Comparison of ENCODE assay signal across 9 mouse cellular contexts in genomic region chr3:9960696-9961095, GRCm38 (mm10).
A peak's percentile ranks its signal among the peaks of the same experiment; 100 is the strongest.
DNase-seq lines count a peak whose midpoint lies in the region; ATAC-seq and TF ChIP-seq lines count a peak whose summit lies in the region.
"Had no signal": no experiment of that assay in that cellular context is flagged by ENCODE, and none has a peak within 500 bp of the region (broad histone marks: within the 10 kb centered on the region; RNA-seq: fewer than 3 reads in every experiment).

No protein-coding gene starts in this region.

- ATAC-seq in CD4-positive, CD25-positive, alpha-beta regulatory T cell, adult 4 months: no peak
- peak; percentile 45; the same call in 1 of the 2 replicates for ATAC-seq in hindbrain, postnatal 0 days
- ATAC-seq in hindbrain, embryonic 14.5 days (ENCODE audit: low FRiP score): no peak

- H3K36me3 ChIP-seq in hindbrain, postnatal 0 days (ENCODE audit: insufficient read depth, low read length): no peaks in the 10 kb centered on the region
- H3K36me3 ChIP-seq in hindbrain, embryonic 14.5 days (replicated peaks; ENCODE audit: control insufficient read depth, insufficient read depth): no peaks in the 10 kb centered on the region
- H3K36me3 ChIP-seq: midbrain, embryonic 12.5 days had no signal

- 42% methylated on average over 7 of the region's 7 CpGs for WGBS in hindbrain, postnatal 0 days
- WGBS in hindbrain, embryonic 14.5 days: 60% methylated on average over 7 of the region's 7 CpGs

- no peak overlapping the region for H3K27ac ChIP-seq in hindbrain, postnatal 0 days
- H3K27ac ChIP-seq in hindbrain, embryonic 14.5 days: no peak overlapping the region
- H3K27ac ChIP-seq: midbrain, embryonic 12.5 days had no signal

- peak; percentile 45 for TF ChIP-seq CTCF in hindbrain, postnatal 0 days (IDR thresholded peaks at IDR 0.05; ENCODE audit: low read depth)

- intact Hi-C loops in left cerebral cortex, postnatal 14 days (cut with DNase I): no loop called here

- no peak overlapping the region for H3K4me2 ChIP-seq in hindbrain, postnatal 0 days (ENCODE audit: low read depth, low read length)
- no peak overlapping the region for H3K4me2 ChIP-seq in hindbrain, embryonic 14.5 days (replicated peaks)
- H3K4me2 ChIP-seq: midbrain, embryonic 12.5 days had no signal

- no peak overlapping the region for H3K4me3 ChIP-seq in hindbrain, postnatal 0 days (ENCODE audit: low read length)
- no peak overlapping the region for H3K4me3 ChIP-seq in hindbrain, embryonic 14.5 days (replicated peaks; ENCODE audit: low read length)
- H3K4me3 ChIP-seq: midbrain, embryonic 12.5 days had no signal

- H3K9me3 ChIP-seq in hindbrain, postnatal 0 days (ENCODE audit: low read length): no peaks in the 10 kb centered on the region
- no peaks in the 10 kb centered on the region for H3K9me3 ChIP-seq in hindbrain, embryonic 14.5 days (ENCODE audit: control insufficient read depth, low read length)
- H3K9me3 ChIP-seq: midbrain, embryonic 12.5 days had no signal

- H3K27me3 ChIP-seq in hindbrain, postnatal 0 days (ENCODE audit: insufficient read depth, low read length): no peaks in the 10 kb centered on the region
- H3K27me3 ChIP-seq in hindbrain, embryonic 14.5 days (ENCODE audit: control insufficient read depth, insufficient read depth, low read length): no peaks in the 10 kb centered on the region
- H3K27me3 ChIP-seq: midbrain, embryonic 12.5 days had no signal

- DNase-seq in CD4-positive, CD25-positive, alpha-beta regulatory T cell, adult 2 months (ENCODE audit: low read depth, low spot score): peak; percentile 11
- peak; percentile 69 for DNase-seq in hindbrain, postnatal 0 days (ENCODE audit: low spot score)
- no peak for DNase-seq in hindbrain, embryonic 14.5 days (ENCODE audit: low spot score)
- DNase-seq in ZHBTc4 (ENCODE audit: low read depth, low spot score): peak; percentile 35
- DNase-seq in left cerebral cortex, postnatal 14 days (ENCODE audit: low spot score in 2 of 2): peak; percentile 48 to 65
- DNase-seq in thymus, postnatal 14 days: peak; percentile 62
- DNase-seq in urinary bladder, postnatal 25 days (ENCODE audit: low spot score): no peak

- no peaks in the 10 kb centered on the region for H3K4me1 ChIP-seq in hindbrain, postnatal 0 days (ENCODE audit: insufficient read depth, low read length)
- no peaks in the 10 kb centered on the region for H3K4me1 ChIP-seq in hindbrain, embryonic 14.5 days (replicated peaks; ENCODE audit: control insufficient read depth, insufficient read depth, low read length)
- H3K4me1 ChIP-seq: midbrain, embryonic 12.5 days had no signal

- H3K9ac ChIP-seq in hindbrain, postnatal 0 days (replicated peaks; ENCODE audit: low read length): no peak overlapping the region
- H3K9ac ChIP-seq in hindbrain, embryonic 14.5 days: no peak overlapping the region
- H3K9ac ChIP-seq: midbrain, embryonic 12.5 days had no signal

Comparison
In these comparisons a context has a peak if more than half of its experiments do, and no peak if none do; other contexts are left out.
1. DNase-seq: peak in CD4-positive, CD25-positive, alpha-beta regulatory T cell, adult 2 months (single experiment), hindbrain, postnatal 0 days (single experiment), ZHBTc4 (single experiment), left cerebral cortex, postnatal 14 days (2 of 2) and thymus, postnatal 14 days (single experiment); none in hindbrain, embryonic 14.5 days (single experiment) and urinary bladder, postnatal 25 days (single experiment).